Mouse (Mus musculus) cerebellum, adult 2 months (tissue): Measurements from ENCODE around the gene Gprc5d. TPM values are rescaled to one million over a fixed set of nuclear protein-coding genes. Genes with fewer than 3 reads are reported as not detected.

Source experiments
- DNase-seq, 2 experiments: peaks; one replicate each; pipeline ENCODE4 v3.0.0; 2021
- H3K27ac ChIP-seq: fragments of 200-500 bp; 2 replicates; pipeline ENCODE4 v1.5.1; 2012; ENCODE audit warnings: low read length, control low read depth, inconsistent platforms; ENCODE audit not compliant: insufficient read depth
- H3K27me3 ChIP-seq: fragments of 200-500 bp; 2 replicates; pipeline ENCODE4 v1.6.1; 2012; ENCODE audit warnings: inconsistent platforms, mild to moderate bottlenecking, low read length, moderate library complexity; ENCODE audit not compliant: control insufficient read depth, insufficient read depth
- H3K4me1 ChIP-seq: fragments of 200-500 bp; 2 replicates; pipeline ENCODE4 v1.6.1; 2011; ENCODE audit warnings: low read length; ENCODE audit not compliant: control insufficient read depth, insufficient read depth
- H3K4me3 ChIP-seq: fragments of 200-500 bp; replicated peaks from 2 replicates; pipeline ENCODE3; 2011; ENCODE audit warnings: mild to moderate bottlenecking, low read depth, low read length, control low read depth; ENCODE audit not compliant: insufficient read depth
- CTCF ChIP-seq: fragments of 200-500 bp; IDR thresholded peaks from 2 replicates; pipeline ENCODE4 v1.5.1; 2011; ENCODE audit warnings: low read depth, mild to moderate bottlenecking, control low read depth, low read length, moderate library complexity, borderline replicate concordance; ENCODE audit not compliant: insufficient read depth
- POLR2A ChIP-seq: fragments of 200-500 bp; IDR thresholded peaks from 2 replicates; pipeline ENCODE4 v1.6.1; 2011; ENCODE audit warnings: low read length, control low read depth, borderline replicate concordance; ENCODE audit not compliant: insufficient read depth
- WGBS: fragments of 180-500 bp; shearing (Covaris S2); methylation state at CpG from one replicate; pipeline ENCODE4 v1.1.7; 2018; 5-methylcytosine and 5-hydroxymethylcytosine counted together
- polyA plus RNA-seq: library from polyadenylated mRNA; depleted of rRNA; stranded (reverse); fragments of >200 nt; gene quantifications from 2 replicates; pipeline ENCODE4 v1.2.3, GENCODE M21; 2012

Gprc5d gene
- polyA plus RNA-seq, 1 experiment = 0.18 TPM

DNA sequence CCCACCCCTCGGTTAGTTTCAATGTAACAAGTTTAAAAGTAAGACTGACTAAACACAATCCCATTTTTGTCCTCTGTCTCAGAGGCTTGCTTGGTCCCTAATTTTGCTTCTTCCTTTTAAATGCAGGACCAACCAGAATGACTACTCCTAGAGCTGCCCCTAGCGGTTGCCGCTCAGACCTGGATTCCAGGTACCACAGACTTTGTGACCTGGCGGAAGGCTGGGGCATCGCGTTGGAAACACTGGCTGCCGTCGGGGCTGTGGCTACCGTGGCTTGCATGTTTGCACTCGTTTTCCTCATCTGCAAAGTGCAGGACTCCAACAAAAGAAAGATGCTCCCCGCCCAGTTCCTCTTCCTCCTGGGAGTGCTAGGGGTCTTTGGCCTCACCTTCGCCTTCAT lies 39.7 kb downstream of the Gprc5d start:
- no peak overlapping the region for H3K4me3 ChIP-seq
- H3K4me1 ChIP-seq = no peaks in the 10 kb centered on the region
- WGBS = 55% methylated on average over 12 of the region's 12 CpGs
- no peak for DNase-seq
- TF ChIP-seq POLR2A (no peak), CTCF (no peak)
- no peak overlapping the region for H3K27ac ChIP-seq
- H3K27me3 ChIP-seq = no peaks in the 10 kb centered on the region

DNA sequence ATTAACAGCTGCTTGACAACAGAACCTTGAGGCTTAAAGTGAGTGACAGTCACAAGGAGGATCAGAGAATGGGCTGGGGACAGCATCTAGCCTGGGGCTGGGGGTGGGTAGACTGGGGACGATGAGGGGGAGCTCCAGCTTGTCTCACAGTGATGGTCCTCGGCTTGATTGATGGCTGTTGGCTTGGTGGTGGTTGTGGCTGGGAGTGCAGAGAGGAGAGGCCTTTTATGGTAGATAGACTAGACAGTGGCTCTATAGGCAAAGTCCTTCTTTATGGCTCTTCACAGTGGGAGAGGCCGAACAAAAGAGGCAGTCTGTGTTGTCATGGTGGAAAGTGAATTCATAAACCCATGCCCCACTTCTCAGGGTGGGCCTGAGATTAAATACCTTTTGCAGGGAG lies 41.9 kb downstream of the Gprc5d start:
- TF ChIP-seq POLR2A (no peak), CTCF (no peak)
- H3K27ac ChIP-seq = no peak overlapping the region
- WGBS = 30% methylated on average over 3 of the region's 3 CpGs
- H3K4me3 ChIP-seq = no peak overlapping the region
- H3K4me1 ChIP-seq = no peaks in the 10 kb centered on the region
- no peak for DNase-seq
- no peaks in the 10 kb centered on the region for H3K27me3 ChIP-seq

DNA sequence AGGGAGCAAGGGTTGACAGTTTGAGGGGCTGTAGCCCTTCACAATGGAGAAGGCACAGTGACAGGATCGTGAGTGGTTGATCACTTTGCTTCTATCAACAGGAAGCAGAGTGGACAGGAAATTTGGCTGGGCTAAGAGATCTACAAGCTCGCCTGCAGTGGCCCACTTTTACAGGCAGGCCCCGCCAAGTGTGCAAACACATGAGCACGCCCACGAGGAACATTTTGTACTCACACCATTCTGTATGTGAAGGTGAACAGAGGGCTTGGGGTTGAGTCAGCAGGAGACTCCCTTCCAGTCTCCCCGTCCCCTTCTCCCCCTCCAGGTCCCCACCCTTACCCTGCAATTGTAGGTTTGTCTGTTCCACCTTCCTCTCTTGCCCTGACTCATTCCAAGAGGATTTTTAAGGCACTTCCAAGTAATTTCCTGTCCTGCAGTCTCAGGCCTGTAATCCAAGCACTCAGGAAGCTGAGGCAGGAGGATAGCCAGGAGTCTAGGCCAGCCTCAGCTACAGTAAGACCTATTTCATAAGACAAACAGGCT lies 43.6 kb downstream of the Gprc5d start:
- no peak for DNase-seq
- Histone ChIP-seq H3K4me3 (no peak overlapping the region), H3K4me1 (no peaks in the 10 kb centered on the region), H3K27ac (no peak overlapping the region), H3K27me3 (no peaks in the 10 kb centered on the region)
- WGBS = 80% methylated on average over 6 of the region's 6 CpGs
- TF ChIP-seq CTCF (no peak), POLR2A (no peak)

DNA sequence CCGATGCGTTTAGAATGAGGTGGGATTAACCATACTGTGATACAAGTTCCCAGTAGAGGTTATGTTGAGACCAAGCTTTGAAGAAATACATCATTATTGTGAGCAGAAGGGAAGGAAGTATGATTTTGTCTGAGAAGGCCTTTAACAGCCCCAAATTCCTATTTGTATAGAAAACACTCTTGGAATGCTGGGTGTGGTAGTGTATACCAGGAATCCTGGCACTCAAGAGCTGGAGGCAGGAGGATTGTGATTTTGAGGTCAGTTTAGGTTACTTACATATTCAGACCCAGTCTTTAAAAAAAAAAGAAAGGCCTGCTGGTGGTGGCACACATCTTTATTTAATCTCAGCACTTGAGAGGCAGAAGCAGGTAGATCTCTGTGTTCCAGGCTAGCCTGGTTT lies 47.7 kb downstream of the Gprc5d start:
- Histone ChIP-seq H3K4me3 (no peak overlapping the region), H3K4me1 (no peaks in the 10 kb centered on the region), H3K27me3 (no peaks in the 10 kb centered on the region), H3K27ac (no peak overlapping the region)
- TF ChIP-seq POLR2A (no peak), CTCF (no peak)
- 84% methylated on average over 2 of the region's 2 CpGs for WGBS
- DNase-seq = no peak

DNA sequence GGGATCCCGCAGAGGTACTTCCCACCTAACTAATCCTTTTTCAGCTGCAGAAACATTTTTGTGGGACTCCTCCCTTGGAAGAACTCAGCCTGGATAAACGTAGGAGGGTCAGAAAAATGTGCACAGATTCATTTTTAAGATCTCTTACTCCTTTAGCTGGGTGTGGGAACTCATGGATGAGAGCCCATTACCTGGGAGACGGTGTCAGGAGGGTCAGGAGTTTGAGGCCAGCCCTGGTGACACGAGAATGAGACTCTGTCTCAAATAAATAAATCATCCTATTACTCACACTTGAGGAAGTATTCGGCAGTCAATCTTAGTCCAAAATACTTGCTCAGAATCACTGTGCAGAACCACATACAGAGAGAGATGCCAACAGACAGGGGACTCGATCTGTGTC lies 48.2 kb downstream of the Gprc5d start:
- Histone ChIP-seq H3K27me3 (no peaks in the 10 kb centered on the region), H3K4me1 (no peaks in the 10 kb centered on the region), H3K4me3 (no peak overlapping the region), H3K27ac (no peak overlapping the region)
- DNase-seq = no peak
- 55% methylated on average over 6 of the region's 6 CpGs for WGBS
- TF ChIP-seq CTCF = no peak
- TF ChIP-seq POLR2A = no peak

DNA sequence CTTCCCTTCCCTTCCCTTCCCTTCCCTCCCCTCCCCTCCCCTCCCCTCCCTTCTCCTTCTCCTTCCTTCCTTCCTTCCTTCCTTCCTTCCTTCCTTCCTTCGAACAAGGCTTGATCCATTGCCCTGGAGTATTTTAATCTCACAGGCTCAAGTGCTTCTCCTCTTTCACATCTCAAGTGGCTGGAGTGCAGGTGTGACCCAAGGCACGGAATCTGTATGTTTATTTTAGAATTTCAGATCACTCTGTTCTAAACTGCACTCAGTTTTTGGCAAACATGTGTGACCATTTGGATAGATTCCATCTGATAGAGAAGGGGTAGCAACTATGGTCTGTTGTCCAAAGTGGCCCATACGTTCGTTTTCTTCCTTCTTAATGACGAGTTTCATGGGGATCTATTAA lies 49.9 kb downstream of the Gprc5d start:
- H3K4me1 ChIP-seq = no peaks in the 10 kb centered on the region
- WGBS = 89% methylated on average over 5 of the region's 5 CpGs
- no peak overlapping the region for H3K4me3 ChIP-seq
- no peak overlapping the region for H3K27ac ChIP-seq
- no peaks in the 10 kb centered on the region for H3K27me3 ChIP-seq
- no peak for DNase-seq
- TF ChIP-seq CTCF = no peak
- no peak for TF ChIP-seq POLR2A

DNA sequence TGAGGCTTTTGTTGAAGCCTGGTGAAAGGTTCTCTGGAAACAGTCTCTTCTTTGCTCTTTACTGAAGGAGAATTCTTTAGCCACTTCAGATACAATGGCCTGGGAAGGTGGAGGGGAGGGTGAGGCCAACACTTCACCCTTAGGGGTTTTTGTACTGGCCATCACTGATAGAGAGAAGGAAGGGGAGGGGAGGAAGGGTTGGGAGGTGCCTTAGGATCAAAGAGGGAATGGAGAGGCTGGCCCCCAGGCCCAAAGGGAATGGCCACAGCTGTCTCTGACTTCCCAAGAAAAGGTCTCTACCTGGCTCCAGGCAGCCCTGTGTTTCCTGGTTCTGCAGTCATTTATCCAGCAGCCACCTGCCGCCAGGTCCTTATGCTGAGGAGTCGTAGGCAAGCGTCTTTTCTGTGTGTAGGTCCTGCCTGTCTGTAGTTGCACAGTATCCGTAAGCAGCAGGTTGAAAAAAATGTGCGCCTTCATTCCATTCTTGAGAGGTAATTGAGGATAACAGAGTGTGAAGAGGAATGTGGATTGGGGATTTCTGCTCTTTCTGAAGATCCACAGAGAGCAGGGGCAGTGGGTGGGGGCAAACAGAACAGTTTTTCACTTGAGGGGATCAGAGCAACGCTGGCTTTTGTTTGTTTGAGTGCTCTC lies 51.2 kb downstream of the Gprc5d start:
- no peak for DNase-seq
- Histone ChIP-seq H3K4me1 (no peaks in the 10 kb centered on the region), H3K27me3 (no peaks in the 10 kb centered on the region), H3K27ac (no peak overlapping the region), H3K4me3 (no peak overlapping the region)
- 67% methylated on average over 6 of the region's 6 CpGs for WGBS
- TF ChIP-seq POLR2A (no peak), CTCF (no peak)

DNA sequence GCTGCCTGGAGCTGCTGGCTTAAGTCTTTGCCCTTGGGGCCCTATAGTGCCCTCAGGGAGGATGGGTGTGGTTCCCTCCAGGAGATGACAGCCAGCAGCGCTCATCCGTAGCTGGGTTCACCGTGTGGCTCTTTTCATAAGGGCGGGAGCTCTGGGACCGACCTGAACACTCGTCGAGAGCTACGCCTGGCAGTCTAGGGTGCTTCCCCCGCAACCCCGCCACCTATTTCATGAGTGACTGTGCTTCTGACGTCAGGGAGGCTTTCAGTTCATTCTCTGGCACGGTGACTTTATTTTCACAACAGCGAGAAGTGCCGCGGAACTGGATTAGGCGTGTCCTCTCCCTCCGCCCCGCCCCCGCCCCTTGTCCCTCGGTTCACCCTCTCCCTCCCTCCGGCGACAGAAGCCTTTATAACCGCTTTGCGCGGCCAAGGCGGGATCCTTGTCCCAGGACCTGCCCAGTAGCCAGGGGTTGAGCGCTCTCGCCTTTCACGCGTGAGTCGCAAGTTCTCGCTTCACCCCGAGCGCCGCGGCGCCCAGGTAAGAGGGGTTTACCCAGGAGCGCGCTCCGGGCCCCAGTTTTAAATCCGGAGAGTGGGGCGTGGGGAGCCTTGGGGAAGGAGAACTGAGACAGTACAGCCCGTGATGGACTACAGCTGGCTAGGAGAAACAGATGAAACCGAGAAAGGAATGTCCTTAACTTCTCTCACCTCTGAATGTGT lies 52.7 kb downstream of the Gprc5d start, which contains the start of gene Gprc5a:
Gene Gprc5a, plus strand, starts transcription at position 416 of the 722 bp plus-strand sequence.
- WGBS = 2% methylated on average over 44 of the region's 44 CpGs
- H3K27me3 ChIP-seq = no peaks in the 10 kb centered on the region
- H3K4me3 ChIP-seq = peak within 1 kb of the TSS; percentile 39
- no peak within 1 kb of the TSS for H3K27ac ChIP-seq
- TF ChIP-seq POLR2A = no peak
- TF ChIP-seq CTCF = no peak
- peak; percentile 6 to 12 for DNase-seq
- H3K4me1 ChIP-seq = no peaks in the 10 kb centered on the region
